Mouse (Mus musculus) limb, embryonic 13.5 days (tissue): ENCODE data around the gene Il2. TPM values are rescaled to one million over a fixed set of nuclear protein-coding genes. Genes with fewer than 3 reads are reported as not detected.

ENCODE experiments used
- ATAC-seq: fragments of 200-750 bp; cut with Nextera tagmentation; 2 replicates; pipeline ENCODE4 v1.8.0; 2017; ENCODE audit warnings: low read depth, moderate number of reproducible peaks, moderate TSS enrichment; ENCODE audit not compliant: low FRiP score
- H3K27ac ChIP-seq: fragments of 300-500 bp; sonication (generic); 2 replicates; pipeline ENCODE4 v1.5.1; 2015; ENCODE audit warnings: inconsistent platforms, mild to moderate bottlenecking, moderate library complexity
- H3K27me3 ChIP-seq: fragments of 300-500 bp; sonication (generic); 2 replicates; pipeline ENCODE4 v1.6.1; 2015; ENCODE audit warnings: mild to moderate bottlenecking, inconsistent platforms
- H3K36me3 ChIP-seq: fragments of 300-500 bp; sonication (generic); 2 replicates; pipeline ENCODE4 v1.6.1; 2015; ENCODE audit warnings: inconsistent platforms, mild to moderate bottlenecking, moderate library complexity
- H3K4me1 ChIP-seq: fragments of 300-500 bp; sonication (generic); 2 replicates; pipeline ENCODE4 v1.6.1; 2015; ENCODE audit warnings: inconsistent platforms
- H3K4me2 ChIP-seq: fragments of 300-500 bp; sonication (generic); replicated peaks from 2 replicates; pipeline ENCODE4 v1.6.1; 2015; ENCODE audit warnings: inconsistent platforms, mild to moderate bottlenecking, moderate library complexity
- H3K4me3 ChIP-seq: fragments of 300-500 bp; sonication (generic); 2 replicates; pipeline ENCODE4 v1.5.1; 2015; ENCODE audit warnings: moderate library complexity, mild to moderate bottlenecking, inconsistent platforms
- H3K9ac ChIP-seq: fragments of 300-500 bp; sonication (generic); 2 replicates; pipeline ENCODE4 v1.6.1; 2015; ENCODE audit warnings: mild to moderate bottlenecking, inconsistent platforms
- H3K9me3 ChIP-seq: fragments of 300-500 bp; sonication (generic); 2 replicates; pipeline ENCODE4 v1.6.1; 2016; ENCODE audit warnings: inconsistent platforms
- WGBS: fragments of 180-500 bp; shearing (Covaris S2); methylation state at CpG from one replicate; pipeline ENCODE4 v1.1.7; 2015; 5-methylcytosine and 5-hydroxymethylcytosine counted together
- polyA plus RNA-seq: library from polyadenylated mRNA; unstranded; fragments of >200 nt; fragmentation: Nextera tagmentation; extraction: Ambion mirVana; gene quantifications from 2 replicates; pipeline ENCODE4 v1.2.1, GENCODE M21; 2015

Il2 gene
- 0.34 and 0.47 TPM in 2 replicates for polyA plus RNA-seq

DNA sequence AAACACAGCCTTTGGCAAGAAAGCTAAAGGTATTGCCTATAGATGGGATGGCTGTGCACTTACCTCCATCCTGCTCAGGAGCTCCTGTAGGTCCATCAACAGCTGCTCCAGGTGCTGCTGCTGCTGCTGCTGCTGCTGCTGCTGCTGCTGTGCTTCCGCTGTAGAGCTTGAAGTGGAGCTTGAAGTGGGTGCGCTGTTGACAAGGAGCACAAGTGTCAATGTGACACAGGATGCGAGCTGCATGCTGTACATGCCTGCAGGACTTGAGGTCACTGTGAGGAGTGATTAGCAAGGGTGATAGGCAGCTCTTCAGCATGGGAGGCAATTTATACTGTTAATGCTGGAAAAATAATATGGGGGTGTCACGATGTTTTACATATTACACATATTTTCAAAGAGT lies at the start of gene Il2:
Gene Il2, minus strand, starts transcription at position 305 of the 400 bp plus-strand sequence.
- H3K4me3 ChIP-seq = no peak within 1 kb of the TSS
- no peaks in the 10 kb centered on the region for H3K27me3 ChIP-seq
- WGBS = 87% methylated on average over 4 of the region's 4 CpGs
- no peak within 1 kb of the TSS for H3K4me2 ChIP-seq
- no peaks in the 10 kb centered on the region for H3K9me3 ChIP-seq
- no peaks in the 10 kb centered on the region for H3K36me3 ChIP-seq
- no peak for ATAC-seq
- no peak within 1 kb of the TSS for H3K9ac ChIP-seq
- 0 out of 2 replicates have a peak, but pooled peaks cover 6% of the 10 kb centered on the region for H3K4me1 ChIP-seq
- no peak within 1 kb of the TSS for H3K27ac ChIP-seq

DNA sequence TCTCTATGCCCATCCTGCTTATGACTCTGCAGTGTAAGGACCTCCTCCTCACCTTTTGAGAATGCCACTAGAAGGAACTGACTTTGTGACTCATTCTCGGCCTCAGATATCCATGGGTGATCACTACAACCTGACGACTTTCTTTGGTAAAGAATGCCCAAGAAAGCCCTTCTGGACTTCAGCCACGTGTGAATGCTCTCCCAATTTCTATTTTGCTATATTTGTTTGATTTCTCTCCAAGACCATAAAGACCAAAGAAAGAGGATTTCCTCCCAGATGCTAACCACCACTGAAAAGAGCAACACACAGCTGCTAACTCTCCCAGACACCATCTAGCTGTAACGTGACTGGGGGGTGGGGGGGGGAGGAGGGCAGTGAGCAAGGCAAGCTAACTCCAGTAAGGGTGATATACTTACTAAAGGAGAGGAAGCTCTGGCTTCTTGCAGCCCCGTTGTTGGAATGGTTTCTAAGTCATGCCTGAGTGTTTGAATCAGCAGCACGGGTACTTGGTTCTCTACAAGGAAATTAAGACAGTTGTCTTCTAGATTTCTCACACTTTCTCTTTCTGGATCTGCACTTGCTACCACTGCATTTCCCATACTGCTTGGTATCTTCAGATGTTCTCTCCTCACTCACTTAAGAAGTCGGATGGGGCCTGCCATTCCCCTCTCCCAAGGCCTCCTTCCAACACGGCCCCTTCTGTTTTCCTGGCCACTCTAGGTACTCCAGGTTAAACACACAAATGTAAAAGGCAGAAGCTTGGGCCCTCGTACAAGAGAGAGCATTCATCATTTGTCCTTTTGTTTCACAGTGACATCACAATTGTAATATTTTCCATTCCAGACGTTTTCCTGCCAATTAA lies 49.2 kb upstream of the Il2 start:
- 69% methylated on average over 10 of the region's 10 CpGs for WGBS
- ATAC-seq = no peak
- no peaks in the 10 kb centered on the region for H3K4me1 ChIP-seq

DNA sequence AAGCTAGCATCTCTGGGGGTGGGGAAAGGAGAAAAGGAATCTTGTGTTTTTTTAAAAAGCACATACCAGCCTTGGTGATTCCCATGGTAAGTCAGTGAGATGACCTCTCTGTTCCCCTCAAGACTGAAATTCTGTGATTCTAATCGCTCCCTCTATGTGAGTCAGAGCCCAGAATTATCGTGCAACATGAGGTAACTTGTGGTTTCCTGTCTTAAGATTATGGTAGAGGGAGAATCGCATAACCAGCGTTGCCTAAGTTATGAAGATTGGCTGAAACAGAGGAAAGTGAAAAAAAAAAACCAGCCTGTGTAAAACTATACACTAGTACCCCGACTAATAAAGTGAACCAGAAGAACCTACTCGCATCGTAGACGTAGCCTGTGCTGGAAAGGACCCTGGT lies 47.5 kb upstream of the Il2 start:
- Histone ChIP-seq H3K4me1 (no peaks in the 10 kb centered on the region), H3K4me3 (no peak overlapping the region), H3K27me3 (no peaks in the 10 kb centered on the region), H3K9ac (no peak overlapping the region), H3K27ac (no peak overlapping the region), H3K4me2 (no peak overlapping the region), H3K9me3 (0 out of 2 replicates have a peak, but pooled peaks cover 4% of the 10 kb centered on the region), H3K36me3 (no peaks in the 10 kb centered on the region)
- WGBS = 76% methylated on average over 8 of the region's 8 CpGs
- ATAC-seq = no peak

More for the DNA sequence above, 49.2 kb upstream of the Il2 start:
- Histone ChIP-seq H3K27me3 (no peaks in the 10 kb centered on the region), H3K4me2 (no peak overlapping the region), H3K4me3 (no peak overlapping the region), H3K9ac (no peak overlapping the region), H3K36me3 (no peaks in the 10 kb centered on the region), H3K9me3 (0 out of 2 replicates have a peak, but pooled peaks cover 4% of the 10 kb centered on the region), H3K27ac (no peak overlapping the region)

DNA sequence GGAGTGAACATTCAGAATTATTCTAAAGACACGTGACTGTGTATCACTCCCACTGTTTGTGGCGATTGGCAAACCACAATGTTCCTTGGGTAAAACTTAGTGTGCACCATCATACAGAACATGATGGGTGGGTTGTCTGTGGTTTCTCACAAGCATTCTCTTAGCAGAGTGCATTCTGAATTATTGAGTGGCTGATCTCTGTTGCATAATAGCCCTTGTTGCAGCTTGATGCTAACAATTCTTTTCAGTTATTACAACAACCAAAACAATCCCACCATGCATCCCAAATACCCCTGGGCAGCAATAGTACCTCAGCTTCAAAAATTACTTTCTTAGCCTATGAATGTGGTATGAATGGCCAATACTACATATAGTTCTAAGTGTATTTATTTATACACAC lies 43.5 kb upstream of the Il2 start:
- H3K4me3 ChIP-seq = no peak overlapping the region
- WGBS = 90% methylated on average over 2 of the region's 2 CpGs
- no peak for ATAC-seq

DNA sequence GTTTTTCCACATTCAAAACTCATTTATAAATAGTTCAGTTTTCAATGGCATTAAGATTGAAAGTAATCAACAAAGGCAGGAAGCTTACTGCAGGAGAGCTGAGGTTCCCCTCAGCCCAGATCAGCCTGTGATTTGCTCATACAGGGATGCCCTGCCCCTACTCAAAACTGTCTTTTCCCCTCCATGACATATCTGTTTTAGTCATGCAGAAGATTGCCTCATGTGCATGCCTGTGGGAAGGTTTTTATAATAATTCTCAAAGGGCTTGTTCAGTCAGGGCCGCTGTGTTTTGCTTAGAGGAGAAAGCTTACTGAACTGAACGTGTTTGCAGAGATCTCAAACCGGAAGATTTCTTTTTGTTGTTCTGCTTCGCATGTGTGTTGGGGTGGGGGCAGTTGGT lies 35.3 kb upstream of the Il2 start:
- Histone ChIP-seq H3K9ac (no peak overlapping the region), H3K4me2 (no peak overlapping the region), H3K36me3 (no peaks in the 10 kb centered on the region), H3K27ac (no peak overlapping the region), H3K4me1 (no peaks in the 10 kb centered on the region), H3K4me3 (no peak overlapping the region), H3K27me3 (no peaks in the 10 kb centered on the region), H3K9me3 (no peaks in the 10 kb centered on the region)
- 73% methylated on average over 4 of the region's 4 CpGs for WGBS
- ATAC-seq = no peak

More for the DNA sequence above, 43.5 kb upstream of the Il2 start:
- 0 out of 2 replicates have a peak, but pooled peaks cover 4% of the 10 kb centered on the region for H3K9me3 ChIP-seq
- no peak overlapping the region for H3K4me2 ChIP-seq
- no peaks in the 10 kb centered on the region for H3K36me3 ChIP-seq
- no peaks in the 10 kb centered on the region for H3K4me1 ChIP-seq
- no peaks in the 10 kb centered on the region for H3K27me3 ChIP-seq
- no peak overlapping the region for H3K27ac ChIP-seq
- H3K9ac ChIP-seq = no peak overlapping the region

DNA sequence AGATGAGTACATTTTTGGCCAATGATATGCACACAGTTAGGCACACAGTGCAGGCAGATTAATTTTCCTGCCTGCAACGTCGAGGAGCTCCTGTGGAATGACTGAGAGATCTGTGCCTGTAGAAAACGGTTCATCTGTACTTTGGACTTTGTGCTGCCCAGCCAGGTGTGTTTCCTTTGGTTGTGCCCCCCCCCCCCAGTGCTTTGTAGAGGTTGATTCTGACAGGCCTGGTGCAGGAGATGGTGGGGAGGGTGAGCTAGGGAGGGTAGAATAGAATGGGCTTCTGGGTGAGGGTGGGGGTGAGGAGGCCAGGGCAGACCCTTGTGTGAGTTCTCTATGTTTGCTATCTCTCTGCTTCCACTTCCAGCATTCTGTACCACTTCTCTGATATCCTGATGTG lies 32.5 kb upstream of the Il2 start:
- Histone ChIP-seq H3K27me3 (no peaks in the 10 kb centered on the region), H3K9me3 (no peaks in the 10 kb centered on the region), H3K27ac (no peak overlapping the region), H3K9ac (no peak overlapping the region), H3K4me2 (no peak overlapping the region), H3K36me3 (no peaks in the 10 kb centered on the region), H3K4me1 (no peaks in the 10 kb centered on the region), H3K4me3 (no peak overlapping the region)
- ATAC-seq = no peak
- WGBS = 85% methylated on average over 3 of the region's 3 CpGs

DNA sequence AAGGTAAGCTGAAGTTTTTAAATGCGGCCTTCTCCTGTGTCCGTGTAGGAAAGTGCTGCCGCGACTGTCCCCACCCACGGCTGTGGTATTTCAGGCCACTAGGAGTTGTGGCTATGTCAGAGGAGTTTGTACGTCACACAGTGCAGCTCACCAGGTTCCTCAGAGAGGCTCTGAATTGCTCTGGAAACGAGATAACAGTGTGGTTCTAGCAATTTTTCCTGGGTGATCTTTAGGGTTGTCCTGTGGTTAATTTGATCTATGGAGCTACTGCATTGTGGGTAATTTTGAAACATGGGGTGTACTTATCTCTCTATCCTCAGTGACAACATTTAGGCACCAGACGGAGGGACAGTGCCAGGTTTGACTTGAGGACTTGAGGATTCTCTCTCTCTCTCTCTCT lies 31.3 kb upstream of the Il2 start:
- no peaks in the 10 kb centered on the region for H3K36me3 ChIP-seq
- no peaks in the 10 kb centered on the region for H3K4me1 ChIP-seq
- no peaks in the 10 kb centered on the region for H3K9me3 ChIP-seq
- H3K9ac ChIP-seq = no peak overlapping the region
- whole genome bisulfite sequencing = 74% methylated on average over 8 of the region's 8 CpGs
- H3K27ac ChIP-seq = no peak overlapping the region
- ATAC-seq = no peak
- H3K4me2 ChIP-seq = no peak overlapping the region
- no peaks in the 10 kb centered on the region for H3K27me3 ChIP-seq
- no peak overlapping the region for H3K4me3 ChIP-seq

DNA sequence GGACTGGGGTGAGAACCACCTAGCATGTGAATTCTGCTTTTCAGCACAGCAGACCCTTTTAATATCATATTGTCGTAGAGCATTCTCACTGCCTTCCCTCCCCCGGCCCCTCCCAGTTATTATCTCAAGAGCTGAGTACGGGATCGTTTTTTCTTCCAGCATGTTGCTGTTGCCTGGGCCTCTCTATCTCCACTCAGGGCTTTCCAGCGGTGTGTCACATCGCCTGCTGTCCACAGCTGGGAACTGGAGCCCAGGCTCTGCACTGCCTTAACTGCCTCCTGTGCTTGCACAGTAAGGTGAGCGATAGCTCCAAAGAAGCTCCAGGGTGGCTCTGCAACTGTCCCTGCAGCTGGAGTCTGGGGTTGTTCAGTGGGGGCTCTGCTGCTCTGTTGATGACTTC lies 28.6 kb upstream of the Il2 start:
- ATAC-seq = no peak
- Histone ChIP-seq H3K9ac (no peak overlapping the region), H3K4me3 (no peak overlapping the region), H3K4me2 (no peak overlapping the region), H3K27ac (no peak overlapping the region), H3K4me1 (0 out of 2 replicates have a peak, but pooled peaks cover 5% of the 10 kb centered on the region), H3K9me3 (no peaks in the 10 kb centered on the region), H3K36me3 (no peaks in the 10 kb centered on the region), H3K27me3 (no peaks in the 10 kb centered on the region)
- WGBS = 78% methylated on average over 7 of the region's 7 CpGs

DNA sequence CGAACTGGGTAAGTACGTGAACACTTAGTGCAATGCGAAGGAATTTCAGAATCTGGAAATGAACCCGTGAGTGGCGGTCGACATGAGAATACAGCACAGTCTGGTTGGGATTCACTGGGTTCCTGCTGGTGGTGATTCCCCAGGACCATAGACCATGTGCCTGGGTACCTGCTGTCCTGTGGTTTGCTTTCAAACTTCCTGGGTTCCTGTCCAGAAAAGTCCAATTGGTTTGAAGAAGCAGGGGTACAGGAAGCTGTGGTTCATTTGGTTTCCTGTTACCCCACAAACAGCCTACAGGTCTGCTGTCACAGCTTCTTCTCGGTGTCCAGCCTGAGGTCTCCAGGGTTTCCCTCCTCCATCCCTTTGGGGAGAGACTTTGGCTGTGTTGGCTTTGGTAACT lies 27.2 kb upstream of the Il2 start:
- Histone ChIP-seq H3K9ac (no peak overlapping the region), H3K27ac (no peak overlapping the region), H3K9me3 (no peaks in the 10 kb centered on the region), H3K4me3 (no peak overlapping the region), H3K4me1 (0 out of 2 replicates have a peak, but pooled peaks cover 5% of the 10 kb centered on the region), H3K27me3 (no peaks in the 10 kb centered on the region), H3K4me2 (no peak overlapping the region), H3K36me3 (no peaks in the 10 kb centered on the region)
- no peak for ATAC-seq
- WGBS = 90% methylated on average over 7 of the region's 7 CpGs

DNA sequence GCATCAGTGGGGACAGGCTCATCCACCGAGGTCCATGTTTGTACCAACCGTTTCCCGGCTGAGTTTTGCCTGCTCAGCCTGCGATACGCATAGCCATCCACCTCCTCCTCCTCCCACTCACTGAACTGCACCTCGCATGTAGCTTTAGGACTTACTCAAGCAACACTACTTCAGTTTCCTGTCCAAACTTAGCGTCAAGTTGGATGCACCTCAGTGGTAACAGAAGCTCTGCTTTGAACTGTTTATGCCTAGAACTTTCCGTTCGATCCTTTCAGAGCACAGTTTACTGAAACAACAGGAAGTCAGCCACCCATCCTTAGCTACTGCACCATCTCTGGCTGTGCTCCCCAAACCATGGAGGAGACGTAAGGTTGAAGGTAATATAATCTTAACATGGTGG lies 26.5 kb upstream of the Il2 start:
- H3K4me2 ChIP-seq = no peak overlapping the region
- H3K9me3 ChIP-seq = no peaks in the 10 kb centered on the region
- no peak overlapping the region for H3K27ac ChIP-seq
- no peak overlapping the region for H3K9ac ChIP-seq
- no peaks in the 10 kb centered on the region for H3K36me3 ChIP-seq
- ATAC-seq = no peak
- WGBS = 87% methylated on average over 10 of the region's 10 CpGs
- H3K27me3 ChIP-seq = no peaks in the 10 kb centered on the region
- H3K4me1 ChIP-seq = 0 out of 2 replicates have a peak, but pooled peaks cover 5% of the 10 kb centered on the region
- no peak overlapping the region for H3K4me3 ChIP-seq

DNA sequence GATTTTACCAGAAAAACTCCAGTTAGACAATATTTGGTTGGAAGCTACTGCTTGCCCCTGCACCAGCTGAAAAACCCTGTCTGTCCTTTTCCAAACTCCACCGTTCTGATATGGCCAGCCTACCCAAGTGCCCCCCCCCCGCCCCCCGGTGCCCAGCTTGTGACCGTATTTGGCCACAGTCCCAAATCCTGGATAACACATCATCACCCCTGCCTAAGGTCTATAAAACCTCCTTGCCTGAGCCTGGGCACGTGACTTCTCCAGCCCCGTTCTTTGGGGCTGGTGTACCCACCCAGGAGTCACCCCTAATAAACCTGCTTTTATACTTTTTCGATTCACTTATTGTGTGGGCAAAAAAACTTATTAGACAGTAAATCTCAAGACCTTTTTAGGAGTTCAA lies 21.1 kb upstream of the Il2 start:
- H3K36me3 ChIP-seq = no peaks in the 10 kb centered on the region
- WGBS = 44% methylated on average over 7 of the region's 7 CpGs
- H3K4me2 ChIP-seq = peak overlapping the region; percentile 39
- no peaks in the 10 kb centered on the region for H3K27me3 ChIP-seq
- H3K9ac ChIP-seq = no peak overlapping the region
- H3K27ac ChIP-seq = no peak overlapping the region
- ATAC-seq = 0 out of 2 replicates have a peak, but pooled peaks have one; percentile 36
- no peak overlapping the region for H3K4me3 ChIP-seq
- H3K9me3 ChIP-seq = no peaks in the 10 kb centered on the region
- peaks cover 14% of the 10 kb centered on the region for H3K4me1 ChIP-seq

DNA sequence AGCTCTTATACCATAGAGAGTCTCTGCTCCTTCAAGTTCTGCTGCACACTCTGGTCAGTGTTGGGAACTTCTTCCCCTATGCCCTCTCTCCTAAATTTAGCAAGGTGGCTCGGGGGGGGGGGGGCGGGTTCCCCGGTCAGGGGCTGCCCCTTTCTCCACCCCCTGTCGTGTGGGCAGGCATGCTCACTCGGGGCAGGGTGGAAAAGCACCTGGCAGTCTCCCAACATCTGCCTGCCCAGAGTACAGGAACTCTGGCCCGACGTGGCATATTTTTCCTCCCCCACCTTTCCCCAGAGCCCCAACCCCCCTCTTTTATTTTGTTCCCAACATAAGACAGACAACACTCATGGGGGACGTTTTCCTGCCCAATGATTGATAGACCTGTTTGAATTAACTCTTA lies 20.6 kb upstream of the Il2 start:
- ATAC-seq = peak; percentile 66; the same call in 1 of the 2 replicates
- H3K27me3 ChIP-seq = no peaks in the 10 kb centered on the region
- H3K9ac ChIP-seq = no peak overlapping the region
- H3K4me1 ChIP-seq = peaks cover 13% of the 10 kb centered on the region
- no peaks in the 10 kb centered on the region for H3K36me3 ChIP-seq
- no peak overlapping the region for H3K4me3 ChIP-seq
- no peak overlapping the region for H3K27ac ChIP-seq
- peak overlapping the region; percentile 39 for H3K4me2 ChIP-seq
- H3K9me3 ChIP-seq = no peaks in the 10 kb centered on the region
- 13% methylated on average over 8 of the region's 8 CpGs for WGBS
